Mouse (Mus musculus) bone marrow macrophage, adult 2 months (primary cell): ENCODE data around the gene Chdh.

Experiments used
- CTCF ChIP-seq: IDR thresholded peaks from 2 replicates; pipeline ENCODE4 v1.5.1; 2012; ENCODE audit warnings: low read depth, mild to moderate bottlenecking, low read length, moderate library complexity
- POLR2A ChIP-seq: IDR thresholded peaks from 2 replicates; pipeline ENCODE4 v1.6.1; 2012; ENCODE audit warnings: mild to moderate bottlenecking, low read depth, low read length, borderline replicate concordance

DNA sequence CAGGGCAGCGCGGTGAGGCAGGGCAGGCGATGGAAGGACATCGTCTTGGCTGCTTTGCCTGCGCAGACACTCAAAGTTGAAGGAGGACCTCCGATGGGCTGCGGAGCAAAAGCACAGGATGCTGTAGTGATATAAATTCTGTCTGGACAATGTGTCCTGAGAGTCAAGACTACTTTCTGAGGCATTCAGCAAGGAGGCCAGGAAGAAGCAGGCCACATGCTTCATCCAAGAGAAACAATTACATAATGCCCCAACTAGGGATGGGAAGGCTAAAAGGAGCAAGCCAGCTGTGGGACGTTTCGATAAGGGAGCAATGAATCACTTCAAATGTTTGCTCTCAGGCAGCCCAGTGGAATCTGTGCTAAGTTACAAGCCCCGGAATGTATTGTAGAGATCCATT, 36.4 kb downstream of the Chdh start:
- TF ChIP-seq CTCF: no peak
- TF ChIP-seq POLR2A: no peak
